Mouse (Mus musculus): ENCODE measurements at regions not wholly inside any gene's neighbourhood (a gene's known extent, or its start where the extent isn't known, plus 50 kb on each side); places are given as distances from the start of the nearest gene placed in this dataset.

- Histone ChIP-seq H3K9me3 (replicated peaks) (no peaks in the 10 kb centered on the region), H3K36me3 (no peaks in the 10 kb centered on the region), H3K27me3 (no peaks in the 10 kb centered on the region), H3K4me2 (no peak overlapping the region), H3K4me1 (no peaks in the 10 kb centered on the region), H3K27ac (no peak overlapping the region), H3K9ac (no peak overlapping the region), H3K4me3 (replicated peaks) (no peak overlapping the region)
- 88% methylated on average over 4 of the region's 4 CpGs for WGBS
- ATAC-seq (replicated peaks; ENCODE audit: low FRiP score) = no peak
These were observed 721.5 kb downstream of the Adgrl2 start for GRCm38 (mm10) chr3:148268812-148269211.

GRCm38 (mm10) chr3:148259211-148259610 is 731.1 kb downstream of the Adgrl2 start:
- no peaks in the 10 kb centered on the region for H3K4me1 ChIP-seq
- ATAC-seq (replicated peaks; ENCODE audit: low FRiP score) = no peak
- H3K4me3 ChIP-seq (replicated peaks) = no peak overlapping the region
- H3K9me3 ChIP-seq (replicated peaks) = no peaks in the 10 kb centered on the region
- no peak overlapping the region for H3K4me2 ChIP-seq
- no peaks in the 10 kb centered on the region for H3K27me3 ChIP-seq
- no peak overlapping the region for H3K27ac ChIP-seq
- WGBS = 92% methylated on average over 1 of the region's 1 CpGs
- no peak overlapping the region for H3K9ac ChIP-seq
- no peaks in the 10 kb centered on the region for H3K36me3 ChIP-seq

- no peak for ATAC-seq (replicated peaks; ENCODE audit: low FRiP score)
- no peaks in the 10 kb centered on the region for H3K36me3 ChIP-seq
- H3K4me3 ChIP-seq (replicated peaks) = no peak overlapping the region
- H3K4me2 ChIP-seq = no peak overlapping the region
- H3K27me3 ChIP-seq = no peaks in the 10 kb centered on the region
- no peak overlapping the region for H3K27ac ChIP-seq
- 63% methylated on average over 1 of the region's 1 CpGs for WGBS
- no peaks in the 10 kb centered on the region for H3K9me3 ChIP-seq (replicated peaks)
- H3K4me1 ChIP-seq = no peaks in the 10 kb centered on the region
- H3K9ac ChIP-seq = no peak overlapping the region
These were observed 741.7 kb downstream of the Adgrl2 start for GRCm38 (mm10) chr3:148248617-148249016.

GRCm38 (mm10) chr3:148246786-148247185 is 743.6 kb downstream of the Adgrl2 start:
- no peak for ATAC-seq (replicated peaks; ENCODE audit: low FRiP score)
- H3K27ac ChIP-seq = no peak overlapping the region

GRCm38 (mm10) chr3:148238093-148238492 is 752.3 kb downstream of the Adgrl2 start:
- no peaks in the 10 kb centered on the region for H3K4me1 ChIP-seq
- no peaks in the 10 kb centered on the region for H3K36me3 ChIP-seq
- no peak overlapping the region for H3K4me3 ChIP-seq (replicated peaks)
- no peak overlapping the region for H3K4me2 ChIP-seq
- no peaks in the 10 kb centered on the region for H3K27me3 ChIP-seq
- H3K9ac ChIP-seq = no peak overlapping the region
- H3K27ac ChIP-seq = no peak overlapping the region
- ATAC-seq (replicated peaks; ENCODE audit: low FRiP score) = no peak
- H3K9me3 ChIP-seq (replicated peaks) = no peaks in the 10 kb centered on the region

More at GRCm38 (mm10) chr3:148246786-148247185, 743.6 kb downstream of the Adgrl2 start:
- H3K9ac ChIP-seq = no peak overlapping the region
- H3K9me3 ChIP-seq (replicated peaks) = no peaks in the 10 kb centered on the region
- H3K4me1 ChIP-seq = no peaks in the 10 kb centered on the region
- H3K4me2 ChIP-seq = no peak overlapping the region
- H3K27me3 ChIP-seq = no peaks in the 10 kb centered on the region
- no peak overlapping the region for H3K4me3 ChIP-seq (replicated peaks)
- no peaks in the 10 kb centered on the region for H3K36me3 ChIP-seq

GRCm38 (mm10) chr3:148237555-148237954 is 752.8 kb downstream of the Adgrl2 start:
- no peaks in the 10 kb centered on the region for H3K4me1 ChIP-seq
- no peak overlapping the region for H3K4me2 ChIP-seq
- no peak overlapping the region for H3K9ac ChIP-seq
- 78% methylated on average over 6 of the region's 6 CpGs for WGBS
- no peaks in the 10 kb centered on the region for H3K9me3 ChIP-seq (replicated peaks)
- no peaks in the 10 kb centered on the region for H3K36me3 ChIP-seq
- no peak for ATAC-seq (replicated peaks; ENCODE audit: low FRiP score)
- H3K27ac ChIP-seq = no peak overlapping the region
- no peaks in the 10 kb centered on the region for H3K27me3 ChIP-seq
- no peak overlapping the region for H3K4me3 ChIP-seq (replicated peaks)

GRCm38 (mm10) chr3:148233616-148234015 is 756.7 kb downstream of the Adgrl2 start:
- WGBS = 86% methylated on average over 2 of the region's 2 CpGs
- ATAC-seq (replicated peaks; ENCODE audit: low FRiP score) = no peak
- Histone ChIP-seq H3K27ac (no peak overlapping the region), H3K36me3 (no peaks in the 10 kb centered on the region), H3K9ac (no peak overlapping the region), H3K9me3 (replicated peaks) (no peaks in the 10 kb centered on the region), H3K27me3 (no peaks in the 10 kb centered on the region), H3K4me3 (replicated peaks) (no peak overlapping the region), H3K4me2 (no peak overlapping the region), H3K4me1 (no peaks in the 10 kb centered on the region)

GRCm38 (mm10) chr3:148229192-148229591 is 761.2 kb downstream of the Adgrl2 start:
- H3K9me3 ChIP-seq (replicated peaks) = no peaks in the 10 kb centered on the region
- ATAC-seq (replicated peaks; ENCODE audit: low FRiP score) = no peak
- no peaks in the 10 kb centered on the region for H3K27me3 ChIP-seq
- H3K9ac ChIP-seq = no peak overlapping the region
- H3K36me3 ChIP-seq = no peaks in the 10 kb centered on the region
- no peak overlapping the region for H3K27ac ChIP-seq
- no peak overlapping the region for H3K4me3 ChIP-seq (replicated peaks)
- WGBS = 66% methylated on average over 3 of the region's 3 CpGs
- H3K4me2 ChIP-seq = no peak overlapping the region
- no peaks in the 10 kb centered on the region for H3K4me1 ChIP-seq

GRCm38 (mm10) chr3:148228002-148228707 is 762.2 kb downstream of the Adgrl2 start:
- no peaks in the 10 kb centered on the region for H3K27me3 ChIP-seq
- no peaks in the 10 kb centered on the region for H3K9me3 ChIP-seq (replicated peaks)
- H3K4me2 ChIP-seq = no peak overlapping the region
- no peak for ATAC-seq (replicated peaks; ENCODE audit: low FRiP score)
- H3K36me3 ChIP-seq = no peaks in the 10 kb centered on the region
- H3K4me3 ChIP-seq (replicated peaks) = no peak overlapping the region
- 69% methylated on average over 9 of the region's 9 CpGs for WGBS
- H3K4me1 ChIP-seq = no peaks in the 10 kb centered on the region
- H3K9ac ChIP-seq = no peak overlapping the region
- H3K27ac ChIP-seq = no peak overlapping the region

GRCm38 (mm10) chr3:148220826-148221225 is 769.5 kb downstream of the Adgrl2 start:
- Histone ChIP-seq H3K4me2 (no peak overlapping the region), H3K27me3 (no peaks in the 10 kb centered on the region), H3K36me3 (no peaks in the 10 kb centered on the region), H3K4me1 (no peaks in the 10 kb centered on the region), H3K4me3 (replicated peaks) (no peak overlapping the region), H3K27ac (no peak overlapping the region), H3K9me3 (replicated peaks) (no peaks in the 10 kb centered on the region), H3K9ac (no peak overlapping the region)
- ATAC-seq (replicated peaks; ENCODE audit: low FRiP score) = no peak
- WGBS = 87% methylated on average over 5 of the region's 5 CpGs

- Histone ChIP-seq H3K27me3 (no peaks in the 10 kb centered on the region), H3K4me1 (no peaks in the 10 kb centered on the region), H3K4me2 (no peak overlapping the region), H3K4me3 (replicated peaks) (no peak overlapping the region), H3K9me3 (replicated peaks) (no peaks in the 10 kb centered on the region), H3K36me3 (no peaks in the 10 kb centered on the region), H3K9ac (no peak overlapping the region), H3K27ac (no peak overlapping the region)
- no peak for ATAC-seq (replicated peaks; ENCODE audit: low FRiP score)
- 78% methylated on average over 10 of the region's 10 CpGs for WGBS
These were observed 770.2 kb downstream of the Adgrl2 start for GRCm38 (mm10) chr3:148220024-148220590.

GRCm38 (mm10) chr3:148202148-148202547 is 788.2 kb downstream of the Adgrl2 start:
- no peak overlapping the region for H3K9ac ChIP-seq
- no peak overlapping the region for H3K27ac ChIP-seq
- H3K4me3 ChIP-seq (replicated peaks) = no peak overlapping the region
- H3K36me3 ChIP-seq = no peaks in the 10 kb centered on the region
- H3K9me3 ChIP-seq (replicated peaks) = no peaks in the 10 kb centered on the region
- H3K4me2 ChIP-seq = no peak overlapping the region
- 70% methylated on average over 3 of the region's 3 CpGs for WGBS
- no peak for ATAC-seq (replicated peaks; ENCODE audit: low FRiP score)
- no peaks in the 10 kb centered on the region for H3K27me3 ChIP-seq
- no peaks in the 10 kb centered on the region for H3K4me1 ChIP-seq

GRCm38 (mm10) chr3:148186704-148187103 is 803.7 kb downstream of the Adgrl2 start:
- no peak overlapping the region for H3K9ac ChIP-seq
- no peaks in the 10 kb centered on the region for H3K9me3 ChIP-seq (replicated peaks)
- peak; percentile 96 for ATAC-seq (replicated peaks; ENCODE audit: low FRiP score)
- no peak overlapping the region for H3K4me2 ChIP-seq
- H3K4me1 ChIP-seq = no peaks in the 10 kb centered on the region
- H3K36me3 ChIP-seq = no peaks in the 10 kb centered on the region
- H3K4me3 ChIP-seq (replicated peaks) = no peak overlapping the region
- WGBS = 18% methylated on average over 2 of the region's 2 CpGs
- H3K27ac ChIP-seq = no peak overlapping the region
- H3K27me3 ChIP-seq = no peaks in the 10 kb centered on the region

Measured in kidney, embryonic 15.5 days (tissue).